Mouse (Mus musculus) gastrocnemius, postnatal 10 days (tissue): ENCODE measurements around the gene Zfp827. TPM values are rescaled to one million over a fixed set of nuclear protein-coding genes. Genes with fewer than 3 reads are reported as not detected.

Experiments
- DNase-seq: peaks from one replicate; pipeline ENCODE4 v3.0.0; 2021; ENCODE audit warnings: mixed read lengths
- total RNA-seq, 2 experiments: library from RNA; stranded (reverse); gene quantifications; 2 replicates each; pipeline ENCODE4 v1.2.3; 2021

The Zfp827 gene
- total RNA-seq, 2 experiments from 2014 or later: 10.2 to 14.8 TPM

GRCm38 (mm10) chr8:79159397-79159796 lies 131.2 kb downstream of the Zfp827 start:
- no peak for DNase-seq

GRCm38 (mm10) chr8:79160302-79160701 lies 132.1 kb downstream of the Zfp827 start:
- no peak for DNase-seq

DNA sequence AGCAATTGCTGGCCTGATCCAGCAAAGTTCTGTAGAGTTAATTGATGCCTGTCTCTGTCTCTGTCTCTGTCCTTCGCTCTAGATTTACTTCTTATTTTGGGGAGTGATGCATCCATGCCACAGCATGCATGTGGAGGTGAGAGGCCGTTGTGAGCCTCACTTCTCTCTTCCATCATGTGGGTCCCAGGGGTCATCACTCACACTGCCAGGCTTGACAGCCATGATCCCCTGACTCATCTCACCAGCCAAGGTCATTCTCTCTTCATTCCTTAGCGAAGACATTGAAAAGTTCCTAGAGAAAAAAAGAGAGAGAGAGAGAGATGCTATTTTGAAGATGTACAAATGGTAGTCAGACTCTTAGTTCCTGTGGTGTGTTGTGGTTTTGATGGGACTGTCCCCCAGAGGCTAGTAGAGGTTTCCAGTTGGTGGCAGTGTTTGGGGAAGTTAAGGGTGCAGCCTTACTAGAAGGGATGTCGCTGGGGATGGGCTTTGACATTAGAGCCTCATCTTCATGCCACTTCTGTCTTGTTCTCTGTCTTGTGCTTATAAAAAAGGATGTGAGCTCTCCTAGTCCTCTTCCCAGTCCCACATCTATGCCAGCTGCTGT lies 133.0 kb downstream of the Zfp827 start:
- DNase-seq: no peak

DNA sequence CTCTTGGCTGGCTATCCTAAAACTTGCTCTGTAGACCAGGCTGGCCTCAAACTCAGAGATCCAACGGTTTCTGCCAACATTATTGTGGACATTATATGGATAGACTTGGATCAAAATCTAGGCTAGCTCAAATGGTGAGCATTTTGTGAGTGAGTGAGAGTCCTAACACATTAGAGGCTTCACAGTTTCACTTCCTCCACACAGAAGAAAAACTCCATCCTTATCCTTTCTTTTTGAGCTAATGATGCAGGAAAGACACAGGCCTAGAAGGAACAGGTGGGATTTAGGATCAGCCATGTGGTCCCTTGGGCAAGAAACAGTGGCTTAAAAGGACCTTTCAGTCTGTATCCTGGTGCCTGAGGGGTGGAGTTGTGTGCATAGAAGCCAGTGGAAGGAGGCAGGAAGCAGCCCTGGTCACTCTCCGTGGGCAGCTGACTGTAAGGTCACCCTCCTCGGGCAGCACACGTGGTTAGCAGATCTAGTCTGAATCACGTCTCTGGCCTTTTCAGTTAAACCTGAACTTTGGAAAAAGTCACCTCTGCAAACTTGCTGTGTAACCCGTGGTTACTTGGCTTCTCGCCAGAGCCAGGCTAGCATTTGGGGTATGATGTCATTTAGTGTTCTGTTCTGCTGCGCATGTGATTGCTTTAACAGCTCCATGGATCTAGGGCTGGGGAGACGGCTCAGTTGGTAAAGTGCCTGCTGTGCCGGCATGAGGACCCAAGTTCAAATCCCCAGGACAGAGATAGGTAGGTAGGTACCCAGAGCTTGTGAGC lies 134.5 kb downstream of the Zfp827 start:
- DNase-seq: peak; percentile 67

DNA sequence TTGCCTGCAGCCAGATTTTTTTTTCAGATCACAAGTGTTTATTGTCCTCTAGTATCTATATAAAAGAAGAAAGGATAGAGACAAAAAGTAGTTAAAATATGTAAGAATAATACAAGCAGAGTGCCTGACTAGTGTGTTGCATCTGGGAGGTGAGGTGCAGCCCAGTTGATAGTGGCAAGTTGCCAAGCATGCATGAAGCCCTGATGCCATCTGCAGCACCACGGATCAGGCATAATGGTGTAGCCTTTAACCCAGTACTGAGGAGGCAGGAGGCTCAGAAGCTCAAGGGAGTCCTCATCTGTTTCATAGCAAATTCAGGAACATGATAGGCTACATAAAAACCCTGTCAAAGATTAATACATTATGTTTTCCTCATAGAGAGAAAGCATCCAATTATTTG lies 136.1 kb downstream of the Zfp827 start:
- DNase-seq: no peak

- DNase-seq: no peak
Measured at GRCm38 (mm10) chr8:79165276-79165675, 137.0 kb downstream of the Zfp827 start.

- no peak for DNase-seq
Measured at GRCm38 (mm10) chr8:79173606-79174005, 145.4 kb downstream of the Zfp827 start.

DNA sequence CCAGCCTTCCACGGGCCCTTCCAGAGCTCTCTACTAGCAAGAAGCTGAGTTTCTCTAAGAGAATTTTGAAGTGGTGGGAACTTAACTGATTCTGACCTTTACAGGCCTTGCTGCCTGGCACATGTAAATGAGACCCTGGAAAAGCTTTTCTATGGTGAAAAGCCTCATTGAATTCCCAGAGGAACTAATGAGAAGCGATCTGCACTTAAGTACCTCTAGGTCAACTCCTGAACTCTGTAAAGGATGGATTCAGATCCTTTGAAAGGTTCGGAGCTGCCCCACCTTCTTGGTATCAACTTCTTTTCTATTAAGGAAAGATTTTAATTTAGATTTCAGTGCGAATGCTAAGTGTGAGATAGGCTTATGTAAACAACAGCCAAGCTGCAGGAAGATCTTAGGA lies 147.8 kb downstream of the Zfp827 start:
- no peak for DNase-seq

GRCm38 (mm10) chr8:79179678-79180077 lies 151.4 kb downstream of the Zfp827 start:
- DNase-seq: no peak

DNA sequence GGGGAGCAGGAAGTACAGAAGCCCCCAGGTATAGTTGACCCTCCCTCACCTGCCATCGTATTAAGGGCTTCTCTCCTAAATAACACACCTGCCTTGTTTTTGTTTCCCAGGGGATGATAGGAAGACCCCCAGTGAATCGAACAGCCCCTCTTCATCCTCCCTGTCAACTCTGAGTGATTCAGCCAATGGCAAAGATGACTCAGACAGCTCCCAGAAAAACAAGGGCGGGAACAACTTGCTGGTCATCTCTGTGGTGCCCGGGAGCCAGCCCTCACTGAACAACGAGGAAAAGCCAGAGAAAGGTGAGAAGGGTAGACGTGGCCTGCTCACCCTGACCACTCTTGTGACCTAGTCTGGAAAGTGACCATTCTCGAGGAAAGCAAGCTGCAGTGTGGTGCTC lies 157.3 kb downstream of the Zfp827 start:
- DNase-seq: no peak

DNA sequence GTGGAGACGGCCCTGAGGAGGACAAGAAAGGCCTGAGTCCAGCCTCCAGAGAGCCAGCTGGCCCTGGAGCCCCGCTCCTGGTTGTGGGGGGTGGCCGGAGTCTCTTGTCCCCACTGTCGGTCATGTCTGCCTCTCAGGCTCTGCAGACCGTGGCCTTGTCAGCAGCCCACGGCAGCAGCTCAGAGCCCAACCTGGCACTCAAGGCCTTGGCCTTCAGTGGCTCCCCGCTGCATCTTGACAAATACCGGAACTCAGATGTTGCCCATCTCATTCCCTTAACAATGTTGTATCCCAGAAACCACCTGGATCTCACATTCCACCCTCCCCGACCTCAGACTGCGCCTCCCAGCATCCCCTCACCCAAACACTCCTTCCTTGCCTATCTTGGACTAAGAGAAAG lies 161.8 kb downstream of the Zfp827 start:
- no peak for DNase-seq

GRCm38 (mm10) chr8:79196481-79196880 lies 168.2 kb downstream of the Zfp827 start:
- DNase-seq: no peak

GRCm38 (mm10) chr8:79198675-79199074 lies 170.4 kb downstream of the Zfp827 start:
- DNase-seq: no peak

GRCm38 (mm10) chr8:79201446-79202147 lies 173.4 kb downstream of the Zfp827 start:
- no peak for DNase-seq

- peak; percentile 33 for DNase-seq
Measured at GRCm38 (mm10) chr8:79206895-79207294, 178.7 kb downstream of the Zfp827 start.

- no peak for DNase-seq
Measured at GRCm38 (mm10) chr8:79208181-79208580, 179.9 kb downstream of the Zfp827 start.

GRCm38 (mm10) chr8:79208691-79209640 lies 180.7 kb downstream of the Zfp827 start:
- peak; percentile 18 for DNase-seq

GRCm38 (mm10) chr8:79209641-79210358 lies 181.6 kb downstream of the Zfp827 start:
- DNase-seq: peak; percentile 59

DNA sequence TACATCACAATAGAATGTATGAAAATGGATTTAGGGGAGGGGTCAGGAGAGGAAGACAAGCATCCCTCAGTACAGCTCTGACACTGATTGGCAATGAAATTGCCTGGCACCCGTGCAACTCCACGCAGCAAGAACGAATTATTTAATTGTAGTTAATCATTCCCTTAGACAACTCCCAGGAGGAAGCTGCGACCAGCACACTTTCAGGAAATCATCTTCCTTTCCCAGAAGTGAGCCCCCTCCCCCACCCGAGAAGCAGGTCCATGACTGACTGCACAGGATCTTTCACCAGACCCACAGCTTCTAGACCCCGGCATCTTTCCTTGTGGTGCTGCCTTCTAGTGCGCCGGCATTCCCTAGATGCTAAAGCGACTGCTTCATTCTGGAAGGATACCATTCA lies 183.4 kb downstream of the Zfp827 start:
- no peak for DNase-seq

DNA sequence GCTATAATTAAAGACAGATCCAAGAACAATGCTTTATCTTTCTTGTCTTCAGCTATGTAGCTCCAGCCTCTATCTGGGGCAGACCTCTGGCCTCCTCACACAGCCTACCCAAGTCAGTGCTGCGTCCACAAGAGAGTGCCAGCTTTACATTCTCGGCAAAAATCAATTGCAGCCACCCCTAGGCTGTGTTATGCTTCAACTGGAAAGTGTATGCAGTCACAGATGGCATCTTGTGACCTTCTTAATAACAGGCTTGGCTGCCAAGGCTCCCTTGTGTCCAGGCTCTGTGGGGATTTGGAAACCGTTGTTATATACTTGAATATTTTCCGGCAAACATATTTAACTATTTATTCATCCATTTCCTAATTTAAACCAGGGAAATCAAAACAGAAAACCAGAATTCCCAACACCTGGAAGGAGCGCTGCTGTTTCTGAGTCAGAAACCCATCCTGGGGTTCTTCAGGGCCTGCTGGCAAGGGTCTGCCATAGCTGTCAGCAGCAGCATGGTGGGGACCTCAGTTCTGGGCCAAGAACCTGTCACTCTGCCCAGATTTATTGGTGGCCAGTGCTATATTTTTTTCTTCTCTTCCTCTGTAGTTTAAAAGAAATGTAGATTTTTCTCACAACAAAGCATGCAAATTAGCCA lies 194.0 kb downstream of the Zfp827 start:
- DNase-seq: no peak

- DNase-seq: no peak
Measured at GRCm38 (mm10) chr8:79222752-79223141, 194.5 kb downstream of the Zfp827 start.
